Mouse (Mus musculus): ENCODE data around the gene G3bp2.

Gene G3bp2

DNA sequence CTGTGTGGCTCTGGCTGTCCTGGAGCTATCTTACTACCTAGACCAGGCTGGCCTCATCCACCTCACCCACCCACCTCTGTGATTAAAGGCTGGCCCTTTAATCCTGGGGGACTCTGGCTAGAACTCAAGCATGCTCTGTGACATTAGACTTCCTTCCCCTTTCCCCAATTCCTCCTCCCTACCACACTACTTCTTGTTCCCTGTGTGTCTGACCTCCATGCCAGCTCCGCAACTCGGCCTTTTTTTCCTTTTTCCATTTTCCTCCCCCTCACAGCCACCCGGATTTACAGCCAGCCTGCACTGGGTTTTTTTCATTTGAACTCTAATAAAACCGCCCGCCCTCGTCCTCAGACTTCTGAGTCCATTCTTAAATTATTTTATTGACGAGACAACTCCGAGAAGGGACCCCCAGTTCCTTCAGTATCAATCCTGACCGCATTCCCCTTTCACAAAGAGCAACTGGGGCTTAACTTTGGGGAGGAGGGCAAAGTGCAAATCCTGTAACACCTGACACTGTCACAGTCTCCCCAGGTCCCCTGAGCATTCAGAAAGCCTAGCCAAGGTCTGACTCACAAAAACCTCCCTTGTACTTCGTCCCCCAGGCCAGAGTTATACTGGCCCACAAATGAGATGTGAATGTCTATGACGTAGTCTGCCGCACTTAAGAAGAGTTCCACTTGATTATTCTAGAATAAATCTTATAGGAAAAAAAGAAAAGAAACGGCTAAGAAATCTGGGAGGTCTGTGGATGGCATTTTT, 15.0 kb upstream of the G3bp2 start:
- DNase-seq = peak; percentile 64

DNA sequence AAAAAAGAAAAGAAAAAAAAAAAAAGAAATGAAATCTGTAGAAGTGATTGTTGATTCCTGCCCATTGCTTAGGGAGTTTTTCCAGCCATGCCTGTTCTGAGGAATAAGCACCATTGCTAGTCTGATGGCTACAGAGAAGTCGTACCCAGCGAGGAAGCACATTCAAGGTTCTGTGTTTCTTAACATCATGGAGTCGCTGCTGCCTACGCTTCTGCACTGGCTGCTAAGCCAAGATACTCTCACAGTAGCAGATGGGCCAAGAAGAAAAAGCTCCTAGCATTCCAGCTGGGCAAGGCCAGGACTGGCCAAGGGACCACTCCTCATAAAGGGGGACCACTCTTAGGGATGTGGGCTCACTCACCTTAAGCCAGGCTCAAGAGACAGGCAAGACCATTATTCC, 14.3 kb upstream of the G3bp2 start:
- DNase-seq = no peak

DNA sequence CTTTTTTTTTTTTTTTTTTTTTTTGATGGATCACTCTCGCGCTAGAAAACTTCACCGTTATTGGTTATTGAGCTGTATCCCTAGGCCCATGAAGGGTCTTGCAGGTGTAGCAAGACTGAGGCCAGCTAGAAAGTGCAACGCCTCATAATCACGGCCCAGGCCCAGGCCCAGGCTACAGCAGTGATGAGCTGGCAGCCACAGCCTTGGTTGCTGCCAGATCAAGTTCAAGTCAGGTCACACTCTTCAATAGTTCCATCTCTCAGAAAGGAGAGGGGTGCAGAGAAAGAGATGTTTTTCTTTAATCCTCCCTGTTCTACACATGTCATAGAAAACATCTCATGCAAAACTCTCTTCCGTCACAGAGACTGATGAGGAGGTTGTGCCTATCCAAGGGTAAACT, 13.3 kb upstream of the G3bp2 start:
- DNase-seq = no peak

DNA sequence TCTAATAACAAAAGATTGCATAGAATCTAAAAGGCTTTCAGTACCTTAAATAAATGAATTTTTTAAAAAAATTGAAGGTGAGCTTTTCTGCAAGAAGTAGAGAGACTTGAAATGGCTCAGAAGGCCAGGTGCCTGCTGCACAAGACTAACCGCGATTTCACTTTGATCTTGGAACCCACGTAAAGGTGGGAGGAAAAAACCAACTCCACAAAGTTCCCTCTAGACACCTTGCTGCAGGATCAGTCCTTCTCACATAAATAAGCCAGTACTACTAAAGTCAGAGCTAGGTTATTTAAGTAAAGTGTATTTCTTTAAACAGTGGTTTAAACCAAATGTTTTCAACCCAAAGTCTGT, 10.5 kb upstream of the G3bp2 start:
- DNase-seq = no peak

DNA sequence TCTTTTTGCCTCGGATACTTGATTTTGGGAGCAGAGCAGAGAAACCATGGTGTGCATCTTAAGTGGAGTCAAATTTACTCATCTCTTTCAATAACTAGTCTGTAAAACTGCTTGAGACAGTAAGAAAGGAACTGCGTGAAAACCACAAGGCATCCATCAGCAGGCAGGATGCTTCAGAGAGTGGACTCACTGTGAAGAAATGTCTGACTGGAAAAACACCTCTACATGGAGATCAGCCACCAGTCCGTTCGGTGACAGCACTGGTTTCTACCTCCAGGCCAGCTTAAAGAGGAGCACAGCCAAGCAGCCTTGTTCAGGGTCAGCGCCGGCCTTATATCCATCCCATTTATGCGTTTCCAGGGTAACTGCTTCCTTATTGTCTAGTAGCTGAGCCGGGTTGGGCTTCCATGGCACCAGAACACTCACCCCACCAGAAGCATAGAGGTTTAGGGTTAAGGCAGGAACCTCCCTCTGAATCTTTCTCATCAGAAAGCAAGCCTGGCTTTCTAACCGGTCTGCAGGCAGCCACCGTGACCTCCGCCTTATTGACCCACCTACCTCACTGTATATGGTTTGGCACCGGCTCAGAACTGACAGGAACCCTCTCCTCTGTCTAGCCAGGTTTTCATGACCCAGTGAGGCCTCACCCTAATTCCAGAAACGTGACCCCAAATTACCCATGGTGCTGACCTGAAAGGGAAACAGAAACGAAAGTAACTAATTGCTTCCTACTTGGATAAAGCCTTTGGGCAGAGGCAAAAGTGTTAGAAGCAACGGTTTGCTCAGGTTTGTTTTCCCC, 9.9 kb upstream of the G3bp2 start:
- peak; percentile 26 for DNase-seq

DNA sequence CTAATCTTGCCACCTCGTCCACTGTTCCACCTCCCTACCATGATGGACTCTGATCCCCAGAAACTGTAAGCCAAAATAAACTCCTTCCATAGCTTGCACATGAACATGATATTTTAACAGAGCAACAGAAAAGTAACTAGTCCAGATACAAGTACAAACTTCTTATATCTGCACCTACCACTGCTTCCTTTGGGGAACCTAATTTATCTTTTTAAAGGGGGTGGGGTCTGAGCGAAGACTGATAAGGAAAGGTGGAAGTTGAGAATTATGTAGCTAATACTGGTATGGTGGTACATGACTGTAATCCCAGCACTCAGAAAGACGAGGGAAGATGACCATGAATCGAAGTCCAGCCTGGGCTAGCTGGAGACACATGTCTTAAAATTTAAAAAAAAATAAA, 4.0 kb upstream of the G3bp2 start:
- no peak for DNase-seq

DNA sequence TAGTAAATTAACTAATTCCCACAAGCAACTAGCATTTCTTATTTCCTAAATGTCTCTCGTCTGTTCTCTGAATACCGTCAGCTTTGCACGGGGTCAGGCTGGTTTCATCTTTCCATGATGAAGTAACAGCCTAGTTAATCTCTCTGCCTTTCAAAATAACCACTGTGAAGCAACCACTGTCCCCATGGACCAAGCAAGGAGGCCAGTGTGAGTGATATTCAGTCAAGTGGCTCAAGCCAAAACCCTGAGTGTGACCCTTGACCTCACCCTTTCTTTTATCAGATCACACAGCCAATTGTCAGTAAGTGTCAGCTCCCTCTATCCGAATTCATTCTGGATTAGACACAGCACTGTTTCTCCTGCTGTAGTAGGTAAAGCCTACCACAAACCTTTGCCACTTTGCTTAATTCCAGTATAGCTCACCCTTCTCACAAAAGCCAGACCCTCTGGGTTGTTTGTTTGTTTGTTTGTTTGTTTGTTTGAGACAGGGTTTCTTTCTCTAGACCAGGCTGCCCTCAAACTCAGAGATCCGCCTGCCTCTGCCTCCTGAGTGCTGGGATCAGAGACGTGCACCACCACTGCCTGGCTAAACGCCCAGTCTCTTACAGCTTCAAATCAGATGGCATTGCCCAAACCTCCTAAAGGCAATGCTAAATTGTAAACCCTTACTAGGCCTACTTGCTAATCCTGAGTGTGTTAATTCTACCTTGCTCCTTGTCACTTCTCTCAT, 2.5 kb upstream of the G3bp2 start:
- no peak for DNase-seq

DNA sequence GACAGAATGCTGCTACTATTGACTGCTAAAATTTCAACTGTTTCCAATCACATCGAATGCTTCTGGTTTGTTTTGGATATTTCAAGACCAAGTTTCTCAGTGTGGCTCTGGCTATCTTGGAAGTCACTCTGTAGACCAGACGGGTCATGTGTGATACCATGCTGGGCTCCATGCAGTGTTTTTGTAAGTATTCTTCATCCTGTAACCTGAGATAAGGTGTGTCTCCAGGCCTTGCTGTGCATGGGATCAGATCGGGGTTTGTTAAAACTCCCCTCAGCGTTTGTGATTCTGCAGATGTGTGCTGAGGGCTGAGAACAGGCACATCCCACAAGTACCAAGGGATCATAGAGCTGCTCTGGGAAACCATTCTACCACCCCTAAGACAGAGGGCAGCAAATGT, 1.7 kb upstream of the G3bp2 start:
- no peak for DNase-seq

DNA sequence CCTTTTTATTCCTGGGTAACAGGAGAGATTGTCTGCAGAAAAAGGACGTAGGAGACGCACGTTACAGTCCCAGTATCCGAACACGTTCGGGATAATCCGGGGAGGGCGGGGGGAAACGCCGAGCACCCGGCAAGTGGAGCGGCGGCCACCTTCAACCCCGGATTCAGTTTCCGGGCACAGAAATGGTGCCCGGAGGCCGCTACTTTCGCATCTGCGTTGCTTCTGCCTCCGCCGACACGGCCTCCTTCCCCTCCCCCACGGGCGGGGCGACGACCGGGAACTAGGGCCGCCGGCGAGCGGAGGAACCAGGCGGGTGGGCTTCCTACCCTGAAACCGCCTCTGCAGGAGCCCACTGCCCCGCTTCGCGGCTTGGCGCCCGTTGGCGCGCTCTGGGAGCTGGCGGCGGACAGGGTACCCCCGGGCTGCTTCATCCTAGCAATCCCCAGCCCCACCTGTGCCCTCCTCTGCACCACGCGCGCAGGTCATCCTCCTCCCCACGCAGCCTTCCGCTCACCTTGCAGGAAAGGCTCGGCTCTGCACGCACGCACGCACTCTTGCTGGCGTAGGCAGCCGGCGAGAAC, 608 bp downstream of the G3bp2 start:
- DNase-seq = peak; percentile 60

DNA sequence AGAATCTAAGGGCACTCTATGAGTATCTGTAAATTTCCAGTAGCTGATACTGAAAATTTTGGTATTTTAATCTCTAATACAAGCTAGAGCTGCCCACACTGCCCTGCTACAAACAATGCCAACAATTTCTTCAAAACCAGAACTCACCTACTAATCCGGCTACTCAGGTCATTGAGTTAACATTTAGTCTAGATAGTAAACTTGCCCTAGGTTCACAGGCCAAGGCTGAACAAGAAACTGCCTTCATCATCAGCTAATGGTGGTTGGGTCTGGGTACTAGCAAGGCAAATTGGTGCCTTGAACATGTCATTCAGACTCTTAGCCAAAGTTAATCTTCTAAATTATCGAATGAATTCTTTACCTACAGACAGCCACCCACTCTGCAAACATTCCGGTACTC, 2.2 kb downstream of the G3bp2 start:
- no peak for DNase-seq

DNA sequence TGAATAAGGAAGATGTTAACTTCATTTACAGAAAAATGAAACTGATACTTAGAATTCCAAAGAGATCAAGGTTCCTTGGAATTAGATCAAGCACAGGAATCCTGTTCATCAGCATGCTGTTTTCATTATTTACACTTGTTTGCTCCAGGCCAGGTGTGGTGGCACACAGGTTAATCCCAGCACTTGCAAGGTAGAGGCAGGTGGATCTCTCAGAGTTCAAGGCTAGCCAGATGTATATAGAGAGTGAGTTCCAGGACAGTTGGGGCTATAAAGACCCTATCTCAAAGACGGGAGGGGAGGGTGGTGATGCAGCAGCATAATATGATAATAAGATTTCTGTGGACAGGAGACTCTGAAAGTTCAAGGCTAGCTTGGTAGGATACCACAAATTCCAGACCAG, 3.1 kb downstream of the G3bp2 start:
- DNase-seq = no peak

DNA sequence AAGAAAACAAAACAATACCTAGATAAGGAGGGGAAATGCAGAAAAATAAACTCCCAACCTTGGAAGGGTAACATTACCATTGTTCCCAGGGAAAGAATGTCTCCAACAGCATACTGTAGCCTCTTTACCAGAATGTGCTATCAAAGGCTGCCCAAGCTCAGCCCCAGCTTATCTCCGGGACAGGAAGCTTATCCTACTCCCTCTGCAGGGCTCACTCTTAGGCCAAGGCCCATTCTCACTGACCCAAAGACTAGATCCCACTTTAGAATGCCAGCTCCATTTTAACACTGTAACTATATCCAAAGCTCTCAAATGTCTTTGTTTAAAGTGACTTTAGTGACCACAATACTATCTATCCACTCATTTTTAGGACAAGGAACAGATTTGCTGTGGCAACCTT, 4.2 kb downstream of the G3bp2 start:
- DNase-seq = no peak

DNA sequence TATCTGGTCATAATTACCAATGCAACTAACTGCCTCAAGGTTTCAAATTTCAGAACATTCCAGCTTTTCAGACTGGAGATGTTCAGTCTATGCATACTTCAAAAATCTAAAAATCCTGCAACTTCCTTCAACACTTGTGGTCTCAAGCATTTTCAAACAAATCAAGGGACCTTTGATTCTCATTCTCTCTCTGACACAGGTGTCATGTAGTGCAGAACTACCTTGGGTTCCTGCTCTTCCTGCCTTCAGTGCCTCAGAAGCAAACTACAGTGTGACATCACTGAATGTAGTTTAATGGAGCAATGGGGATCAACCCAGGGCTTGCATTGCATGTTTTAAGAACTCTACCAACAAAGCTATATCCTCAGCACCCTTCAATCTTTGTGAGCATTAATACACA, 4.8 kb downstream of the G3bp2 start:
- DNase-seq = no peak

DNA sequence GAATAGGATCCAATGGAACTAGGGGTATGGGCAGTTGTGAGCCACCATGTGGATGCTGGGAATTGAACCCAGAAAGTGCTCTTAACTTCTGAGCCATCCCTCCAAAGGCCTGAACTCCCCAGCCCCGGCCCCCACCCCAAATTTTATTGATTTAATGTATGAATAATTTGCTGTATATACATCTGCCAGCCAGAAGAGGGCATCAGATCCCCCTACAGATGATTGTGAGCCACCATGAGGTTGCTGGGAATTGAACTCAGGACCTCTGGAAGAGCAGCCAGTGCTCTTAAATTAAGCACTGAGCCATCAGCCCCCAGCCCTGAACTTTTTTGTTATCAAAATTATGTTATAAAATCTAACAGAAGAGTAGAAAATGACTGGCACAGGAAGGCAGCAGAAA, 7.2 kb downstream of the G3bp2 start:
- no peak for DNase-seq

DNA sequence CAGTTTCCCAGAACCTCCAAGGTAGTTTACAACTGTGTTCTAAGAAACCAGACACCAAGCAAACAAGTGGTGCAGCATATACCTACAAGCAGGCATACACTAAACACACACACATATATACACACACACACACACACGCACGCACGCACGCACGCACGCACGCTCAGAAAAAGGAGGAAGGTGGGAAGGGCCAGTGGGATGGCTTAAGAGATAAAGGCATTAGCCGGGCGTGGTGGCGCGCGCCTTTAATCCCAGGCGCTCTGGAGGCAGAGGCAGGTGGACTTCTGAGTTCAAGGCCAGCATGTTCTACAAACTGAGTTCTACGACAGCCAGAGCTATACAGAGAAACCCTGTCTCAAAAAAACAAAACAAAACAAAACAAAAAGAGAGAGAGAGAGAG, 9.5 kb downstream of the G3bp2 start:
- DNase-seq = no peak

DNA sequence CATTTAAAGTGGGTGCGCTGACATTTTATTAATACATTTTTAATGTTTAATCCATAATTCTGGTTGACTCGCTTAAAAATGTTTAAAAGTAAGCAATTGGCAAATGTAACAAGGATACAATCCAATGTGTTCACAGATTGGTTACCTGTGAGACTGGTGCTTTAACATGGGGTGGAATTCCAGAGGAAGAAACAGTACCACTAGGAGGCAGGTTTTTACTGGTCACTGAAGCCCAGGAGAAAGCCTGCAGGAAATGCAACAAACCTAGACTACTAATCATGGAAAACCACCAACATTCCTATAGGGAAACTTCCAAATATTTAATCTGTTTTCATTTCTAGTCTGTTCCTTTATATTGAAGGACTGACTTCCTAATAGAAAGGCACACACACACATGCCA, 20.3 kb downstream of the G3bp2 start:
- no peak for DNase-seq

DNA sequence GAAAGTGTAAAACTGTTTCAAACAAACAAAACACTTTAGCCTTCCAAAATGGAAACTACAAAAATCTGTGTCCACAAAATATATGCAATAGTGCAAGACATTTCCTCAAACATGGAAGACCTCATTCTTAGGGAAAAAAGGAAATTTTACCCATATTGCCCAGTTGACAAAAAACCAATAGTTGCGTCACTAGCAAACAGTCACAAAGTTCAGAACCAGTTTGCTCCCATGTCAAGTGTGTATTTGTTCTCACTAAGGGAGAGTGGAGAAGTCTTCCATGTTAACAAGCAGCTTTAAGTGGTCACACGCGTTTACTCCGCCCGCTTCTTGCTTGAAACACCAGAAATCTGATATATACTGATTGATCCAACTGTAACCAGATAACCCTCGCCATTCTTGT, 30.7 kb downstream of the G3bp2 start:
- DNase-seq = no peak

DNA sequence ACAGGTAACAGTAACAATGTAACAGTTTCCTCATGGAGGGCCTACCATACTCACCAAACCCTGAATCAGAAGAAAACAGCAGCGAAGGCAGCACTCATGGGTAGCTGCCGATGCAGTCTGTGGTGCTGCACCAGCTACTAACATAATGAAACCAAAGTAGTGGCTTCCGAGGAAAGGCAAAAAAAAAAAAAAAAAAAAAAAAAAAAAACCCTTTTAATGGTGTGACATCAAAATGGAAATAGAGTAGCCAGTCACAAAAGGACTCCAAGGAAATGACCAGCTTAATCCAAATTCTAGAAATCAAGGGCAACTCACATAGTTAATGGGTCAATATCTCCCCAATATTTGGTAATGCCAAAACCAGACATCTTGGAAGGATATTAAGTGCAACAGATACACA, 33.1 kb downstream of the G3bp2 start:
- no peak for DNase-seq

DNA sequence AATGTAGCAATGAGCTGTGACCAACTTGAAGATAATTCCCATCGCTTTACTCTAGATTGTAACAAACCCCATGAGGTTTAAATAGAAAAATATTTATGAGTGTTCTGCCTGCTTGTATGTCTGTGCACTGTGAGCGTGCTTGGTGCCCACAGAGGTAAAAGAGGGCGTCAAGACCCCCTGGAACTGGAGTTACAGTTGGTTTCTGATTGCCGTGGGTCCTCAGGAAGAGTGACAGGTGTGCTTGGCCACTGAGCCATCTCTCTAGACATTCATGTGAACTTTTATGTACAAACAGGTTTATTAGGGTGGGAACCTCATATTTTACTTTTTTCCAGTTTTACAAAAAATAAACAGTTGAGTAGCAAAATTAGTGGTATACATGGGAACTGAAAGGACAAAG, 39.7 kb downstream of the G3bp2 start, which contains the start of gene Cdkl2:
Cdkl2 (minus strand) TSS at position 101 of the 400 bp plus-strand sequence.
- DNase-seq = no peak

DNA sequence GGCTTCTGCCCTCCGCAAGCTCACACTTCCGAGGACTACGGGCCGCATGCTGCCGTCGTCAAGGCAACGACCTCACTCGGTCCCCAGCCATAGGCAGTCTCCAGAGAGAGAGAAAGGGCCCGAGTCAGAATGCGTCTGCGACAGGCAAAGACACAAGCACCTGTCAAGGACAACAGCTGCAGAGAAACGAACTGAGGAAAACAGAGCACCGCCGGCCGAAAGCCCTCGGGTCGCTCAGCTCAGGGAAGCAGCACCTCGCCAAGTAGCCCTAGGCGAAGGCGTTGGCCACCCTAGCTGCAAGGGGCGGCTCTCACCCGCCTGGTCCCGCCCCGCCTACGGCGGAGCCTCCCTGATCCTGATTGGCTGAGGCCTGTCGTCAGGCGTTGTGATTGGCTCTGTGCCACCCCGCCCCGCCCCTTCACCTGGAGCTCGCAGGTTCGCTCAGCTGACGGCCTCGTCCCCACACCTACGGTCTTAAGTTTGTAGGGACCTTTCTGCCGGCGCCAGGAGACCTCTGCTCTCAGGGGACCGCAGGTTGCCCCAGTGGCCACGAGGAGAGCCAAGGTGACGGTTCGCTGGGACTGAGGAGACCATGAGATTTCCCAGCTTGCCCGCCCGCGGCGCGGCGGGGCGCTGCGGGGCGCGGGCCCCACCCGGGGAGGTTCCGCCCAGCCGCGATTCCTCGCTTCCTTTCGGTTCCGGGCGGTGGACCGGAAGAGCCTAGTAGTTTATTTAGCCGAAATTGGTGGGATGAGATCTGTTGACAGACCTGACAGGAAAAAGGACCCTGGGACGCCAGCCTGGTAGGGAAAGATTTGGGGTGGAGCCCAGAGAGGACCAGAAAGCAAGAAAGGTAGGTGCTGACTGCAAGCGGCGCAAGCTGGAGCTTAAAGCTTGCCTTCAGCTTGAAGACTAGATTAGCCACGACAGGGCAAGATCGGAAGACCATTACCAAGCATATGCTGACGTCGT, 40.9 kb downstream of the G3bp2 start:
- peak; percentile 97 for DNase-seq

DNA sequence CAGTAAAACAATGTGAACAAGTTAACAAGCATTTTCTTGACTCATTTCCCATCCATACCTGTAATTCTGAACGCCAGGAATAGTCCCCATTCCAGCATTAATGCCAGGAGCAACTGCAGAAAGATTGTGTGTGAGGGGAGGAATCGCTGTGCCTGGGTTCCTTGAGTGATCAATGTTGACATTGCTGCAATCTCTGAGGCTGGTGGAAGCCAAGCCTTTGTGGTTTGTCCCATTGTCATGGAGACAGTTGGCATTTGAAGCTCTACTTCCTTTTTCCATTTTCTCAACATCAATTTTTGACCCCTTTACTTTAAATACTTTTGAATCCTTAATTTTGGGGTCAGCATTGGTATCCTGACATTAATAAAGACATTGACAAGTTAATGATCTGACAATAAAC, 63.6 kb downstream of the G3bp2 start:
- no peak for DNase-seq

DNA sequence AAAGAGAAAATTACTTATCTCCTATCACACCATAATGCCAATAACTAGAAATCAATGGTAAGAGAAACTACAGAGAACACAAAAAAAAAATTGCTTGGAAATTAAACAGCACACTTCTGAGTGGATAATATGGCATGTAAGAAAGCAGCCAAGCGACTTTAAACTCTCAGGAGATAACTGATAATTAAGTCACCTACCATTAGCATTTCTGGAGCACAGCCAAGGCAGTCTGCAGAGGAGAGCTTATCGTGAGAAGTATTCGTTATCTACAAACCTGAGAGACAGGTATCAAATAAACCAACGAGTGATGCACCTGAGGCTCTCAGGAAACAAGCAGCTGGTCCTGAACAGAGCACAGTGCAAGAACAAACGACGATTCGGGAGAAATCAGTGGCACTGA, 71.8 kb downstream of the G3bp2 start:
- no peak for DNase-seq
